In the genomic region with DNA sequence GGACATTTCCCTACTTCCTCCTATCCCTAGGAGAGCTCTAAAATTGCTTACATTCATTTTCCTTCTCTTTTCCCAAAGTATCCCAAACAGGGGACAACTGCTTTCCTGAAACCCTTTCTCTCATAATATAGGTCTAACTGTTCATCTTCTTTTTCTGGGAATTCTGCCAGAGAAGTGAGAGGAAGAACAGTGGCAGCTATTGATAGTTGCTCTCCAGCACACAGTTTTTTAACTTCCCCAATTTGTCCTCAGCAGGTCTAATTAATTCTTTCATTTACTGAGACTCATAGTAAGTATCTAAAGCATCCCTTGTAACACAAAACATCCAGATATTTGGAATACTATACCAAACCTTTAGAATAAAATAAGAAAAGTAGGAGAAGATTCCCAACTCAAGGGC, we compare ENCODE assay signal across 37 mouse cellular contexts. TPM values are rescaled to one million over a fixed set of nuclear protein-coding genes. Genes with fewer than 3 reads are reported as not detected.
"Had no signal": no experiment of that assay in that cellular context is flagged by ENCODE, and none has a peak within 500 bp of the region (broad histone marks: within the 10 kb centered on the region; RNA-seq: fewer than 3 reads in every experiment).

No protein-coding gene starts in this region.

- DNase-seq: cerebellum, adult 9-10 months; cerebellum, adult 9-11 months; cerebellum, postnatal 10 days; cerebellum, postnatal 14 days; cerebellum, postnatal 25 days; cerebellum, postnatal 36 days; embryo, embryonic 11 days; gastrocnemius, adult 2 months; gastrocnemius, postnatal 10 days; gastrocnemius, postnatal 14 days; gastrocnemius, postnatal 25 days; gastrocnemius, postnatal 36 days; heart, adult 11 months; heart, adult 18-20 months; heart, adult 2 months had no signal

- H3K4me2 ChIP-seq: embryonic facial prominence, embryonic 12.5 days; embryonic facial prominence, embryonic 13.5 days; embryonic facial prominence, embryonic 15.5 days; forebrain, embryonic 12.5 days; forebrain, embryonic 13.5 days; forebrain, embryonic 15.5 days had no signal

- H3K9me3 ChIP-seq: embryonic facial prominence, embryonic 10.5 days; embryonic facial prominence, embryonic 12.5 days; embryonic facial prominence, embryonic 13.5 days; embryonic facial prominence, embryonic 15.5 days; forebrain, embryonic 10.5 days; forebrain, embryonic 12.5 days; forebrain, embryonic 13.5 days; forebrain, embryonic 15.5 days; heart, embryonic 10.5 days had no signal

- H3K27me3 ChIP-seq: embryonic facial prominence, embryonic 12.5 days; embryonic facial prominence, embryonic 13.5 days; embryonic facial prominence, embryonic 15.5 days; forebrain, embryonic 12.5 days; forebrain, embryonic 13.5 days; forebrain, embryonic 15.5 days had no signal

- H3K4me1 ChIP-seq: embryonic facial prominence, embryonic 10.5 days; embryonic facial prominence, embryonic 12.5 days; embryonic facial prominence, embryonic 13.5 days; embryonic facial prominence, embryonic 15.5 days; forebrain, embryonic 10.5 days; forebrain, embryonic 12.5 days; forebrain, embryonic 13.5 days; forebrain, embryonic 15.5 days; heart, embryonic 10.5 days had no signal

- ATAC-seq: forebrain, embryonic 13.5 days; forebrain, embryonic 14.5 days; forebrain, embryonic 15.5 days; forebrain, embryonic 16.5 days had no signal

- H3K36me3 ChIP-seq: embryonic facial prominence, embryonic 10.5 days; embryonic facial prominence, embryonic 12.5 days; embryonic facial prominence, embryonic 13.5 days; embryonic facial prominence, embryonic 15.5 days; forebrain, embryonic 10.5 days; forebrain, embryonic 12.5 days; forebrain, embryonic 15.5 days; heart, embryonic 10.5 days had no signal

- H3K9ac ChIP-seq: embryonic facial prominence, embryonic 12.5 days; embryonic facial prominence, embryonic 13.5 days; embryonic facial prominence, embryonic 15.5 days; forebrain, embryonic 12.5 days; forebrain, embryonic 13.5 days; forebrain, embryonic 15.5 days had no signal

- H3K4me3 ChIP-seq: embryonic facial prominence, embryonic 10.5 days; embryonic facial prominence, embryonic 12.5 days; embryonic facial prominence, embryonic 13.5 days; embryonic facial prominence, embryonic 15.5 days; erythroblast, embryonic 14.5 days; forebrain, embryonic 10.5 days; forebrain, embryonic 12.5 days; forebrain, embryonic 13.5 days; forebrain, embryonic 15.5 days; gastrocnemius, adult 2 months; heart, adult 2 months; heart, embryonic 10.5 days had no signal

- H3K27ac ChIP-seq: embryonic facial prominence, embryonic 10.5 days; embryonic facial prominence, embryonic 12.5 days; embryonic facial prominence, embryonic 13.5 days; embryonic facial prominence, embryonic 15.5 days; forebrain, embryonic 10.5 days; forebrain, embryonic 12.5 days; forebrain, embryonic 13.5 days; forebrain, embryonic 15.5 days; gastrocnemius, adult 2 months; heart, adult 2 months; heart, embryonic 10.5 days had no signal

RNA-seq across cellular contexts. Expression of gene Crisp1, which starts 53.7 kb away (rescaled TPM):
- total RNA-seq: common myeloid progenitor, adult 5-6 weeks; gastrocnemius, adult 18-20 months; gastrocnemius, adult 2 months; gastrocnemius, adult 8-10 months; gastrocnemius, postnatal 10 days; gastrocnemius, postnatal 14 days; gastrocnemius, postnatal 25 days; gastrocnemius, postnatal 36 days; gastrocnemius, postnatal 4 days; granulocyte monocyte progenitor cell, adult 5-6 weeks; heart, adult 18-20 months; heart, adult 2 months; heart, adult 8-10 months had no signal
- polyA plus RNA-seq: cortical plate, adult 2 months; embryonic facial prominence, embryonic 10.5 days; embryonic facial prominence, embryonic 11.5 days; erythroblast, embryonic 14.5 days; forebrain, embryonic 10.5 days; forebrain, embryonic 11.5 days; forebrain, embryonic 12.5 days; forebrain, embryonic 13.5 days; forebrain, embryonic 14.5 days; forebrain, embryonic 15.5 days; forebrain, embryonic 16.5 days; frontal cortex, adult 2 months; heart, adult 2 months; heart, embryonic 10.5 days had no signal
